Mouse (Mus musculus): ENCODE measurements around the gene Ehbp1l1.
"Not testable (repeated sequence)": the region's sequence is repeated elsewhere in the genome, so short reads cannot be mapped to it uniquely, and the experiment has no call there.

Ehbp1l1 gene

GRCm38 (mm10) chr19:5704801-5705571 is 21.1 kb downstream of the Ehbp1l1 start:
- no peak for DNase-seq

- peak; percentile 62 for DNase-seq
Observed at GRCm38 (mm10) chr19:5704163-5704800, 21.8 kb downstream of the Ehbp1l1 start, which contains the start of gene Kcnk7. Kcnk7 (plus strand) TSS chr19:5704367.

- no peak for DNase-seq
Observed at GRCm38 (mm10) chr19:5695849-5696462, 30.2 kb downstream of the Ehbp1l1 start.

GRCm38 (mm10) chr19:5693801-5694200 is 32.3 kb downstream of the Ehbp1l1 start:
- no peak for DNase-seq

GRCm38 (mm10) chr19:5692913-5693396 is 33.2 kb downstream of the Ehbp1l1 start:
- DNase-seq = no peak

GRCm38 (mm10) chr19:5692086-5692912 is 33.8 kb downstream of the Ehbp1l1 start:
- DNase-seq = no peak

GRCm38 (mm10) chr19:5691601-5692000 is 34.5 kb downstream of the Ehbp1l1 start:
- no peak for DNase-seq

- DNase-seq = peak; percentile 18
Observed at GRCm38 (mm10) chr19:5690343-5690735, 35.8 kb downstream of the Ehbp1l1 start.

- peak; percentile 85 for DNase-seq
Observed at GRCm38 (mm10) chr19:5689565-5690342, 36.4 kb downstream of the Ehbp1l1 start.

GRCm38 (mm10) chr19:5689088-5689428 is 37.1 kb downstream of the Ehbp1l1 start:
- no peak for DNase-seq

- peak; percentile 99 for DNase-seq
Observed at GRCm38 (mm10) chr19:5688200-5689087, 37.7 kb downstream of the Ehbp1l1 start, which contains the start of the genes Map3k11 and Pcnx3. Map3k11 (plus strand) TSS chr19:5688742. Pcnx3 (minus strand) TSS chr19:5688908.

- DNase-seq = no peak
Observed at GRCm38 (mm10) chr19:5687738-5688137, 38.4 kb downstream of the Ehbp1l1 start.

GRCm38 (mm10) chr19:5686954-5687353 is 39.2 kb downstream of the Ehbp1l1 start:
- DNase-seq = not testable (repeated sequence)

GRCm38 (mm10) chr19:5686437-5686836 is 39.7 kb downstream of the Ehbp1l1 start:
- DNase-seq = no peak

GRCm38 (mm10) chr19:5685861-5686260 is 40.3 kb downstream of the Ehbp1l1 start:
- DNase-seq = no peak

- DNase-seq = no peak
Observed at GRCm38 (mm10) chr19:5685431-5685830, 40.7 kb downstream of the Ehbp1l1 start.

- no peak for DNase-seq
Observed at GRCm38 (mm10) chr19:5684985-5685384, 41.1 kb downstream of the Ehbp1l1 start.

- no peak for DNase-seq
Observed at GRCm38 (mm10) chr19:5684236-5684635, 41.9 kb downstream of the Ehbp1l1 start.

GRCm38 (mm10) chr19:5680432-5680831 is 45.7 kb downstream of the Ehbp1l1 start:
- no peak for DNase-seq

- DNase-seq = no peak
Observed at GRCm38 (mm10) chr19:5668372-5668771, 57.7 kb downstream of the Ehbp1l1 start.

GRCm38 (mm10) chr19:5666386-5666785 is 59.7 kb downstream of the Ehbp1l1 start:
- DNase-seq = no peak

All from right cerebral cortex, adult 18-20 months (tissue).